Mouse (Mus musculus): Measurements from ENCODE around the gene Prlhr. TPM values are rescaled to one million over a fixed set of nuclear protein-coding genes. Genes with fewer than 3 reads are reported as not detected.

Prlhr gene
- total and polyA plus RNA-seq, 3 experiments, result not detected

GRCm38 (mm10) chr19:60461476-60461875 is 6.6 kb downstream of the Prlhr start:
- H3K36me3 ChIP-seq (replicated peaks in 1 of 2; ENCODE audit: control insufficient read depth in 1 of 2, insufficient read depth in 1 of 2, low read length in 1 of 2), result no peaks in the 10 kb centered on the region
- DNase-seq (ENCODE audit: extremely low read depth), result no peak
- H3K4me1 ChIP-seq (ENCODE audit: control insufficient read depth in 1 of 2, insufficient read depth in 2 of 2), result no peaks in the 10 kb centered on the region
- TF ChIP-seq RAD21 (IDR thresholded peaks at IDR 0.05; ENCODE audit: low read depth, low read length) (no peak), USF2 (conservative IDR thresholded peaks at IDR 0.05; ENCODE audit: low read depth, low read length) (no peak), KAT2A (IDR thresholded peaks at IDR 0.05; ENCODE audit: insufficient replicate concordance, low read length) (no peak), MEF2A (IDR thresholded peaks at IDR 0.05; ENCODE audit: borderline replicate concordance, low read depth, low read length) (no peak), USF1 (IDR thresholded peaks at IDR 0.05; ENCODE audit: low read depth, low read length) (no peak), HCFC1 (IDR thresholded peaks at IDR 0.05; ENCODE audit: low read depth, low read length) (no peak), NRF1 (IDR thresholded peaks at IDR 0.05; ENCODE audit: low read depth, low read length) (no peak), CHD2 (IDR thresholded peaks at IDR 0.05; ENCODE audit: low read length) (no peak)
- in situ Hi-C loops (cut with MboI; ENCODE audit: low pct_ligation_motif_present, low pct_unique_long_range_greater_than_20kb, low sequenced_read_pairs), result no loop called here
- no peaks in the 10 kb centered on the region for H3K27me3 ChIP-seq (replicated peaks)
- H3K79me2 ChIP-seq (replicated peaks; ENCODE audit: control insufficient read depth, extremely low read depth, insufficient read depth, poor library complexity, severe bottlenecking), result no peaks in the 10 kb centered on the region
- dilution Hi-C loops (cut with MboI; ENCODE audit: extremely low pct_ligation_motif_present, extremely low pct_unique_long_range_greater_than_20kb, low sequenced_read_pairs), result no loop called here
- H3K4me2 ChIP-seq (ENCODE audit: insufficient read depth, low read depth, poor library complexity, severe bottlenecking), result no peak overlapping the region
- no peak overlapping the region for H3K4me3 ChIP-seq (replicated peaks in 1 of 3; ENCODE audit: low read depth in 2 of 3, low read length in 2 of 3, poor library complexity in 1 of 3)
- H3K9ac ChIP-seq (ENCODE audit: insufficient read depth, low read depth), result no peak overlapping the region
- H3K9me3 ChIP-seq (replicated peaks; ENCODE audit: low read length), result no peaks in the 10 kb centered on the region
- no peak overlapping the region for H3K27ac ChIP-seq (ENCODE audit: insufficient read depth, low read depth)

- in situ Hi-C loops (cut with MboI; ENCODE audit: low pct_ligation_motif_present, low pct_unique_long_range_greater_than_20kb, low sequenced_read_pairs), result no loop called here
- Histone ChIP-seq H3K27ac (ENCODE audit: insufficient read depth, low read depth) (no peak overlapping the region), H3K79me2 (replicated peaks; ENCODE audit: control insufficient read depth, extremely low read depth, insufficient read depth, poor library complexity, severe bottlenecking) (no peaks in the 10 kb centered on the region), H3K36me3 (replicated peaks in 1 of 2; ENCODE audit: control insufficient read depth in 1 of 2, insufficient read depth in 1 of 2, low read length in 1 of 2) (no peaks in the 10 kb centered on the region), H3K4me1 (ENCODE audit: control insufficient read depth in 1 of 2, insufficient read depth in 2 of 2) (no peaks in the 10 kb centered on the region), H3K27me3 (replicated peaks) (no peaks in the 10 kb centered on the region), H3K9ac (ENCODE audit: insufficient read depth, low read depth) (no peak overlapping the region), H3K4me2 (ENCODE audit: insufficient read depth, low read depth, poor library complexity, severe bottlenecking) (no peak overlapping the region), H3K4me3 (replicated peaks in 1 of 3; ENCODE audit: low read depth in 2 of 3, low read length in 2 of 3, poor library complexity in 1 of 3) (no peak overlapping the region), H3K9me3 (replicated peaks; ENCODE audit: low read length) (no peaks in the 10 kb centered on the region)
- DNase-seq (ENCODE audit: extremely low read depth), result no peak
- TF ChIP-seq JUN (IDR thresholded peaks at IDR 0.05; ENCODE audit: insufficient read depth, low read depth, low read length), result no peak
- no peak for TF ChIP-seq ETS1 (conservative IDR thresholded peaks at IDR 0.05; ENCODE audit: low read depth, low read length)
- no peak for TF ChIP-seq ZC3H11A (IDR thresholded peaks at IDR 0.05; ENCODE audit: low read depth, low read length)
- TF ChIP-seq BHLHE40 (IDR thresholded peaks at IDR 0.05; ENCODE audit: low read depth, low read length), result no peak
- no peak for TF ChIP-seq TCF12 (IDR thresholded peaks at IDR 0.05; ENCODE audit: low read depth, low read length)
- no peak for TF ChIP-seq USF1 (IDR thresholded peaks at IDR 0.05; ENCODE audit: low read depth, low read length)
- no peak for TF ChIP-seq MAX (IDR thresholded peaks at IDR 0.05; ENCODE audit: low read length)
- no peak for TF ChIP-seq MAFK (IDR thresholded peaks at IDR 0.05; ENCODE audit: insufficient replicate concordance, low read length)
- TF ChIP-seq MXI1 (IDR thresholded peaks at IDR 0.05; ENCODE audit: low read depth, low read length), result no peak
- dilution Hi-C loops (cut with MboI; ENCODE audit: extremely low pct_ligation_motif_present, extremely low pct_unique_long_range_greater_than_20kb, low sequenced_read_pairs), result no loop called here
Measured at GRCm38 (mm10) chr19:60459680-60460079, 8.4 kb downstream of the Prlhr start.
